Mouse (Mus musculus): ENCODE measurements at regions not wholly inside any gene's neighbourhood (a gene's known extent, or its start where the extent isn't known, plus 50 kb on each side); places are given as distances from the start of the nearest gene placed in this dataset.
"Not testable (repeated sequence)": the region's sequence is repeated elsewhere in the genome, so short reads cannot be mapped to it uniquely, and the experiment has no call there.

GRCm38 (mm10) chr2:133783588-133784342 lies 231.8 kb downstream of the Bmp2 start:
- Histone ChIP-seq H3K4me3 (replicated peaks; ENCODE audit: low read length) (no peak overlapping the region), H3K4me2 (replicated peaks) (no peak overlapping the region), H3K27ac (no peak overlapping the region), H3K4me1 (replicated peaks; ENCODE audit: control insufficient read depth, insufficient read depth, low read length) (no peaks in the 10 kb centered on the region), H3K36me3 (replicated peaks; ENCODE audit: control insufficient read depth, insufficient read depth) (no peaks in the 10 kb centered on the region), H3K27me3 (ENCODE audit: control insufficient read depth, insufficient read depth, low read length) (no peaks in the 10 kb centered on the region), H3K9me3 (ENCODE audit: control insufficient read depth, low read length) (no peaks in the 10 kb centered on the region), H3K9ac (no peak overlapping the region)
- ATAC-seq (ENCODE audit: low FRiP score) = no peak
- WGBS = 78% methylated on average over 7 of the region's 7 CpGs
- no peak for DNase-seq (ENCODE audit: low spot score)

- DNase-seq (ENCODE audit: low spot score) (no peak), ATAC-seq (ENCODE audit: low FRiP score) (no peak)
- 65% methylated on average over 1 of the region's 1 CpGs for WGBS
- no peaks in the 10 kb centered on the region for H3K4me1 ChIP-seq (replicated peaks; ENCODE audit: control insufficient read depth, insufficient read depth, low read length)
- no peak overlapping the region for H3K9ac ChIP-seq
- H3K9me3 ChIP-seq (ENCODE audit: control insufficient read depth, low read length) = no peaks in the 10 kb centered on the region
- no peak overlapping the region for H3K4me3 ChIP-seq (replicated peaks; ENCODE audit: low read length)
- no peaks in the 10 kb centered on the region for H3K36me3 ChIP-seq (replicated peaks; ENCODE audit: control insufficient read depth, insufficient read depth)
- no peaks in the 10 kb centered on the region for H3K27me3 ChIP-seq (ENCODE audit: control insufficient read depth, insufficient read depth, low read length)
- no peak overlapping the region for H3K4me2 ChIP-seq (replicated peaks)
- no peak overlapping the region for H3K27ac ChIP-seq
Measured at GRCm38 (mm10) chr2:133791031-133791430, 239.1 kb downstream of the Bmp2 start.

GRCm38 (mm10) chr2:133793293-133793692 lies 241.3 kb downstream of the Bmp2 start:
- no peaks in the 10 kb centered on the region for H3K4me1 ChIP-seq (replicated peaks; ENCODE audit: control insufficient read depth, insufficient read depth, low read length)
- DNase-seq (ENCODE audit: low spot score) (peak; percentile 53), ATAC-seq (ENCODE audit: low FRiP score) (no peak)
- H3K27me3 ChIP-seq (ENCODE audit: control insufficient read depth, insufficient read depth, low read length) = no peaks in the 10 kb centered on the region
- H3K9ac ChIP-seq = no peak overlapping the region
- H3K4me3 ChIP-seq (replicated peaks; ENCODE audit: low read length) = no peak overlapping the region
- no peaks in the 10 kb centered on the region for H3K9me3 ChIP-seq (ENCODE audit: control insufficient read depth, low read length)
- H3K27ac ChIP-seq = no peak overlapping the region
- H3K36me3 ChIP-seq (replicated peaks; ENCODE audit: control insufficient read depth, insufficient read depth) = no peaks in the 10 kb centered on the region
- 41% methylated on average over 2 of the region's 2 CpGs for WGBS
- no peak overlapping the region for H3K4me2 ChIP-seq (replicated peaks)

GRCm38 (mm10) chr2:133802666-133803065 lies 250.7 kb downstream of the Bmp2 start:
- DNase-seq (ENCODE audit: low spot score) (no peak), ATAC-seq (ENCODE audit: low FRiP score) (no peak)
- Histone ChIP-seq H3K27ac (no peak overlapping the region), H3K4me3 (replicated peaks; ENCODE audit: low read length) (no peak overlapping the region), H3K9me3 (ENCODE audit: control insufficient read depth, low read length) (no peaks in the 10 kb centered on the region), H3K4me2 (replicated peaks) (no peak overlapping the region), H3K36me3 (replicated peaks; ENCODE audit: control insufficient read depth, insufficient read depth) (no peaks in the 10 kb centered on the region), H3K9ac (no peak overlapping the region), H3K27me3 (ENCODE audit: control insufficient read depth, insufficient read depth, low read length) (no peaks in the 10 kb centered on the region), H3K4me1 (replicated peaks; ENCODE audit: control insufficient read depth, insufficient read depth, low read length) (no peaks in the 10 kb centered on the region)
- WGBS = 35% methylated on average over 3 of the region's 3 CpGs

GRCm38 (mm10) chr2:133821418-133821817 lies 269.5 kb downstream of the Bmp2 start:
- Histone ChIP-seq H3K27ac (no peak overlapping the region), H3K4me1 (replicated peaks; ENCODE audit: control insufficient read depth, insufficient read depth, low read length) (no peaks in the 10 kb centered on the region), H3K36me3 (replicated peaks; ENCODE audit: control insufficient read depth, insufficient read depth) (no peaks in the 10 kb centered on the region), H3K4me2 (replicated peaks) (no peak overlapping the region), H3K27me3 (ENCODE audit: control insufficient read depth, insufficient read depth, low read length) (no peaks in the 10 kb centered on the region), H3K9ac (no peak overlapping the region), H3K4me3 (replicated peaks; ENCODE audit: low read length) (no peak overlapping the region), H3K9me3 (ENCODE audit: control insufficient read depth, low read length) (no peaks in the 10 kb centered on the region)
- no peak for DNase-seq (ENCODE audit: low spot score)
- WGBS = 94% methylated on average over 4 of the region's 4 CpGs
- ATAC-seq (ENCODE audit: low FRiP score) = no peak

GRCm38 (mm10) chr2:133829406-133829805 lies 277.4 kb downstream of the Bmp2 start:
- Histone ChIP-seq H3K36me3 (replicated peaks; ENCODE audit: control insufficient read depth, insufficient read depth) (no peaks in the 10 kb centered on the region), H3K27me3 (ENCODE audit: control insufficient read depth, insufficient read depth, low read length) (no peaks in the 10 kb centered on the region), H3K27ac (no peak overlapping the region), H3K4me3 (replicated peaks; ENCODE audit: low read length) (no peak overlapping the region), H3K9ac (no peak overlapping the region), H3K9me3 (ENCODE audit: control insufficient read depth, low read length) (no peaks in the 10 kb centered on the region), H3K4me1 (replicated peaks; ENCODE audit: control insufficient read depth, insufficient read depth, low read length) (no peaks in the 10 kb centered on the region), H3K4me2 (replicated peaks) (no peak overlapping the region)
- no peak for ATAC-seq (ENCODE audit: low FRiP score)
- DNase-seq (ENCODE audit: low spot score) = no peak
- WGBS = 81% methylated on average over 1 of the region's 1 CpGs

DNA sequence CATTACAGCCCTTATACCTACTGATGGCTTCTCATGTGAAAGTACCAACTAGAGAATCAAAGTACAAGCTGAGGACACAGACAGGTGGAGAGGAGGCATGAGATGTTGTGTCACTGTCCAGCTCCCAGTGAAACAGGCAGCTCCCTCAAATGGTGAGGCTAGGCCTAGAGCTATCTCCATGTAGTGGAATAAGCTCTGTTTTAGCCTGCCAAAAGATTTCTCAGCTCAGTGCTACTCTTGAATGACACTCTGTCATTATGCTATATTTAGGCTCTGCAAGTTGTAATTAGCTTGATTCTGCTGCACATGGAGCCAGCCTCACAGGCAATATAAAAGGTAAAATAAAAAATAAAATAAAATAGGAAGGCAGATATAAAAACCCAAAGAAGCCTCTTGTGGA lies 298.5 kb downstream of the Bmp2 start:
- H3K4me2 ChIP-seq (replicated peaks) = no peak overlapping the region
- H3K9ac ChIP-seq = no peak overlapping the region
- DNase-seq (ENCODE audit: low spot score) (no peak), ATAC-seq (ENCODE audit: low FRiP score) (no peak)
- H3K4me1 ChIP-seq (replicated peaks; ENCODE audit: control insufficient read depth, insufficient read depth, low read length) = no peaks in the 10 kb centered on the region
- H3K9me3 ChIP-seq (ENCODE audit: control insufficient read depth, low read length) = no peaks in the 10 kb centered on the region
- H3K27me3 ChIP-seq (ENCODE audit: control insufficient read depth, insufficient read depth, low read length) = no peaks in the 10 kb centered on the region
- no peaks in the 10 kb centered on the region for H3K36me3 ChIP-seq (replicated peaks; ENCODE audit: control insufficient read depth, insufficient read depth)
- H3K27ac ChIP-seq = no peak overlapping the region
- no peak overlapping the region for H3K4me3 ChIP-seq (replicated peaks; ENCODE audit: low read length)

GRCm38 (mm10) chr2:133874982-133875381 lies 323.0 kb downstream of the Bmp2 start:
- not testable (repeated sequence) for H3K4me2 ChIP-seq (replicated peaks); H3K4me3 ChIP-seq (replicated peaks; ENCODE audit: low read length); DNase-seq (ENCODE audit: low spot score); H3K9me3 ChIP-seq (ENCODE audit: control insufficient read depth, low read length); H3K4me1 ChIP-seq (replicated peaks; ENCODE audit: control insufficient read depth, insufficient read depth, low read length); H3K9ac ChIP-seq; H3K27me3 ChIP-seq (ENCODE audit: control insufficient read depth, insufficient read depth, low read length); H3K36me3 ChIP-seq (replicated peaks; ENCODE audit: control insufficient read depth, insufficient read depth); ATAC-seq (ENCODE audit: low FRiP score); H3K27ac ChIP-seq
- 94% methylated on average over 8 of the region's 8 CpGs for WGBS

- Histone ChIP-seq H3K9ac (no peak overlapping the region), H3K4me2 (replicated peaks) (no peak overlapping the region), H3K27me3 (ENCODE audit: control insufficient read depth, insufficient read depth, low read length) (no peaks in the 10 kb centered on the region), H3K4me1 (replicated peaks; ENCODE audit: control insufficient read depth, insufficient read depth, low read length) (no peaks in the 10 kb centered on the region), H3K27ac (no peak overlapping the region), H3K9me3 (ENCODE audit: control insufficient read depth, low read length) (no peaks in the 10 kb centered on the region), H3K36me3 (replicated peaks; ENCODE audit: control insufficient read depth, insufficient read depth) (no peaks in the 10 kb centered on the region), H3K4me3 (replicated peaks; ENCODE audit: low read length) (no peak overlapping the region)
- DNase-seq (ENCODE audit: low spot score) = no peak
- ATAC-seq (ENCODE audit: low FRiP score) = no peak
Measured at GRCm38 (mm10) chr2:133883682-133884081, 331.7 kb downstream of the Bmp2 start.

GRCm38 (mm10) chr2:133906269-133906668 lies 354.3 kb downstream of the Bmp2 start:
- H3K4me1 ChIP-seq (replicated peaks; ENCODE audit: control insufficient read depth, insufficient read depth, low read length) = no peaks in the 10 kb centered on the region
- no peak overlapping the region for H3K9ac ChIP-seq
- 84% methylated on average over 6 of the region's 6 CpGs for WGBS
- H3K4me3 ChIP-seq (replicated peaks; ENCODE audit: low read length) = no peak overlapping the region
- H3K9me3 ChIP-seq (ENCODE audit: control insufficient read depth, low read length) = no peaks in the 10 kb centered on the region
- no peaks in the 10 kb centered on the region for H3K36me3 ChIP-seq (replicated peaks; ENCODE audit: control insufficient read depth, insufficient read depth)
- ATAC-seq (ENCODE audit: low FRiP score) (no peak), DNase-seq (ENCODE audit: low spot score) (no peak)
- no peak overlapping the region for H3K27ac ChIP-seq
- H3K27me3 ChIP-seq (ENCODE audit: control insufficient read depth, insufficient read depth, low read length) = no peaks in the 10 kb centered on the region
- H3K4me2 ChIP-seq (replicated peaks) = no peak overlapping the region
